Mouse (Mus musculus) midbrain, embryonic 14.5 days (tissue): ENCODE measurements around the gene Ppp1r18. TPM values are rescaled to one million over a fixed set of nuclear protein-coding genes. Genes with fewer than 3 reads are reported as not detected.

Experiments
- ATAC-seq: fragments of 200-750 bp; cut with Nextera tagmentation; 2 replicates; pipeline ENCODE4 v1.8.0; 2017; ENCODE audit warnings: moderate number of reproducible peaks, moderate library complexity; ENCODE audit not compliant: low FRiP score, low TSS enrichment
- DNase-seq: peaks from one replicate; pipeline ENCODE4 v3.0.0-alpha.2; 2015
- H3K27ac ChIP-seq: fragments of 300-500 bp; sonication (generic); replicated peaks from 2 replicates; pipeline ENCODE4 v1.5.1; 2014; ENCODE audit warnings: mild to moderate bottlenecking, low read depth, low read length, moderate library complexity
- H3K27me3 ChIP-seq: fragments of 300-500 bp; sonication (generic); 2 replicates; pipeline ENCODE4 v1.6.1; 2014; ENCODE audit warnings: low read length, control low read depth, mixed read lengths; ENCODE audit not compliant: control insufficient read depth, insufficient read depth
- H3K36me3 ChIP-seq: fragments of 300-500 bp; sonication (generic); 2 replicates; pipeline ENCODE4 v1.6.1; 2014; ENCODE audit warnings: low read length, control low read depth; ENCODE audit not compliant: control insufficient read depth, insufficient read depth
- H3K4me1 ChIP-seq: fragments of 300-500 bp; sonication (generic); 2 replicates; pipeline ENCODE4 v1.6.1; 2014; ENCODE audit warnings: mild to moderate bottlenecking, antibody characterized with exemption, low read length, control low read depth; ENCODE audit not compliant: control insufficient read depth, insufficient read depth
- H3K4me2 ChIP-seq: fragments of 300-500 bp; sonication (generic); 2 replicates; pipeline ENCODE4 v1.6.1; 2014; ENCODE audit warnings: mild to moderate bottlenecking, low read length, moderate library complexity
- H3K4me3 ChIP-seq: fragments of 300-500 bp; sonication (generic); replicated peaks from 2 replicates; pipeline ENCODE4 v1.5.1; 2014; ENCODE audit warnings: low read depth, low read length
- H3K9ac ChIP-seq: fragments of 300-500 bp; sonication (generic); replicated peaks from 2 replicates; pipeline ENCODE4 v1.6.1; 2014; ENCODE audit warnings: mild to moderate bottlenecking, low read length, moderate library complexity
- H3K9me3 ChIP-seq: fragments of 300-500 bp; sonication (generic); 2 replicates; pipeline ENCODE4 v1.6.1; 2016; ENCODE audit warnings: low read length, control low read depth, mixed read lengths; ENCODE audit not compliant: control insufficient read depth
- WGBS: fragments of 180-500 bp; shearing (Covaris S2); extraction: QIAGEN DNeasy Blood & Tissue Kit; methylation state at CpG from one replicate; pipeline ENCODE4 v1.1.7; 2014; 5-methylcytosine and 5-hydroxymethylcytosine counted together
- polyA plus RNA-seq: library from polyadenylated mRNA; unstranded; fragments of >200 nt; fragmentation: Nextera tagmentation; extraction: Ambion mirVana; gene quantifications from 2 replicates; pipeline ENCODE4 v1.2.1, GENCODE M21; 2014

Ppp1r18 gene
- polyA plus RNA-seq, 1 experiment from 2014 or later = 21.0 TPM

- Histone ChIP-seq H3K9me3 (no peaks in the 10 kb centered on the region), H3K36me3 (peaks cover 22% of the 10 kb centered on the region), H3K27ac (peak overlapping the region; percentile 76; the same call in 1 of the 2 replicates), H3K4me3 (peak overlapping the region; percentile 56), H3K4me2 (peak overlapping the region; percentile 69), H3K27me3 (no peaks in the 10 kb centered on the region), H3K4me1 (peaks cover 21% of the 10 kb centered on the region), H3K9ac (no peak overlapping the region; the same call in 1 of the 2 replicates)
- WGBS = 58% methylated on average over 14 of the region's 14 CpGs
- DNase-seq (no peak), ATAC-seq (no peak)
Observed at GRCm38 (mm10) chr17:35840561-35840960, 24.8 kb upstream of the Ppp1r18 start.

GRCm38 (mm10) chr17:35841076-35841950, 24.1 kb upstream of the Ppp1r18 start, which contains the start of gene Mdc1:
Gene Mdc1, plus strand, starts transcription at chr17:35841515.
- H3K27ac ChIP-seq = peak within 1 kb of the TSS; percentile 76
- H3K4me3 ChIP-seq = peak within 1 kb of the TSS; percentile 56
- ATAC-seq (peak; percentile 90), DNase-seq (peak; percentile 100)
- WGBS = under 1% methylated on average over 59 of the region's 59 CpGs
- peak within 1 kb of the TSS; percentile 57 for H3K9ac ChIP-seq
- H3K27me3 ChIP-seq = no peaks in the 10 kb centered on the region
- no peaks in the 10 kb centered on the region for H3K9me3 ChIP-seq
- H3K36me3 ChIP-seq = peaks cover 22% of the 10 kb centered on the region
- H3K4me1 ChIP-seq = peaks cover 16% of the 10 kb centered on the region
- peak within 1 kb of the TSS; percentile 69 for H3K4me2 ChIP-seq

- WGBS = 16% methylated on average over 11 of the region's 11 CpGs
- H3K4me1 ChIP-seq = peaks cover 16% of the 10 kb centered on the region
- no peaks in the 10 kb centered on the region for H3K9me3 ChIP-seq
- peak overlapping the region; percentile 56 for H3K4me3 ChIP-seq
- DNase-seq (no peak), ATAC-seq (no peak)
- peak overlapping the region; percentile 60; the same call in 1 of the 2 replicates for H3K27ac ChIP-seq
- H3K36me3 ChIP-seq = peaks cover 19% of the 10 kb centered on the region
- H3K4me2 ChIP-seq = peak overlapping the region; percentile 69
- peak overlapping the region; percentile 57 for H3K9ac ChIP-seq
- no peaks in the 10 kb centered on the region for H3K27me3 ChIP-seq
Observed at GRCm38 (mm10) chr17:35842006-35842405, 23.4 kb upstream of the Ppp1r18 start.

GRCm38 (mm10) chr17:35843514-35843913, 21.9 kb upstream of the Ppp1r18 start:
- Histone ChIP-seq H3K9me3 (no peaks in the 10 kb centered on the region), H3K4me3 (no peak overlapping the region), H3K9ac (no peak overlapping the region), H3K27ac (no peak overlapping the region), H3K4me2 (no peak overlapping the region), H3K27me3 (no peaks in the 10 kb centered on the region), H3K36me3 (peaks cover 34% of the 10 kb centered on the region), H3K4me1 (peaks cover 16% of the 10 kb centered on the region)
- WGBS = 96% methylated on average over 3 of the region's 3 CpGs
- DNase-seq (no peak), ATAC-seq (no peak)

GRCm38 (mm10) chr17:35848112-35848511, 17.3 kb upstream of the Ppp1r18 start:
- WGBS = 55% methylated on average over 1 of the region's 1 CpGs
- H3K4me3 ChIP-seq = no peak overlapping the region
- no peaks in the 10 kb centered on the region for H3K4me1 ChIP-seq
- ATAC-seq (no peak), DNase-seq (no peak)
- H3K9me3 ChIP-seq = no peaks in the 10 kb centered on the region
- H3K36me3 ChIP-seq = peaks cover 76% of the 10 kb centered on the region
- H3K27me3 ChIP-seq = no peaks in the 10 kb centered on the region
- H3K27ac ChIP-seq = no peak overlapping the region
- no peak overlapping the region for H3K4me2 ChIP-seq
- no peak overlapping the region for H3K9ac ChIP-seq

GRCm38 (mm10) chr17:35850974-35851373, 14.4 kb upstream of the Ppp1r18 start:
- H3K36me3 ChIP-seq = peaks cover 78% of the 10 kb centered on the region
- H3K27me3 ChIP-seq = no peaks in the 10 kb centered on the region
- ATAC-seq (no peak), DNase-seq (no peak)
- H3K9ac ChIP-seq = no peak overlapping the region
- no peaks in the 10 kb centered on the region for H3K4me1 ChIP-seq
- WGBS = 91% methylated on average over 3 of the region's 3 CpGs
- H3K4me2 ChIP-seq = no peak overlapping the region
- H3K4me3 ChIP-seq = no peak overlapping the region
- no peaks in the 10 kb centered on the region for H3K9me3 ChIP-seq
- no peak overlapping the region for H3K27ac ChIP-seq

GRCm38 (mm10) chr17:35859371-35859770, 6.0 kb upstream of the Ppp1r18 start:
- H3K4me2 ChIP-seq = no peak overlapping the region
- peaks cover 24% of the 10 kb centered on the region for H3K36me3 ChIP-seq
- H3K9ac ChIP-seq = no peak overlapping the region
- 100% methylated on average over 1 of the region's 1 CpGs for WGBS
- H3K27me3 ChIP-seq = no peaks in the 10 kb centered on the region
- no peak overlapping the region for H3K27ac ChIP-seq
- H3K4me1 ChIP-seq = peaks cover 4% of the 10 kb centered on the region; the same call in 1 of the 2 replicates
- no peaks in the 10 kb centered on the region for H3K9me3 ChIP-seq
- no peak overlapping the region for H3K4me3 ChIP-seq
- ATAC-seq = no peak
- DNase-seq = no peak

- Histone ChIP-seq H3K9me3 (no peaks in the 10 kb centered on the region), H3K27ac (no peak overlapping the region), H3K4me2 (no peak overlapping the region), H3K4me1 (peaks cover 9% of the 10 kb centered on the region), H3K9ac (no peak overlapping the region), H3K36me3 (peaks cover 19% of the 10 kb centered on the region), H3K4me3 (no peak overlapping the region), H3K27me3 (no peaks in the 10 kb centered on the region)
- WGBS = 58% methylated on average over 2 of the region's 2 CpGs
- no peak for ATAC-seq
- no peak for DNase-seq
Observed at GRCm38 (mm10) chr17:35859835-35860234, 5.6 kb upstream of the Ppp1r18 start.

GRCm38 (mm10) chr17:35860831-35861197, 4.6 kb upstream of the Ppp1r18 start:
- H3K27me3 ChIP-seq = no peaks in the 10 kb centered on the region
- peak overlapping the region; percentile 60 for H3K4me2 ChIP-seq
- peak overlapping the region; percentile 72 for H3K4me3 ChIP-seq
- peaks cover 19% of the 10 kb centered on the region for H3K36me3 ChIP-seq
- H3K9me3 ChIP-seq = no peaks in the 10 kb centered on the region
- no peak for DNase-seq
- H3K9ac ChIP-seq = peak overlapping the region; percentile 70
- H3K4me1 ChIP-seq = peaks cover 12% of the 10 kb centered on the region
- ATAC-seq = no peak
- 4% methylated on average over 12 of the region's 12 CpGs for WGBS
- peak overlapping the region; percentile 94 for H3K27ac ChIP-seq
